Mouse (Mus musculus) left cerebral cortex, adult 18-20 months (tissue): ENCODE measurements around the gene Vmn2r95. TPM values are rescaled to one million over a fixed set of nuclear protein-coding genes. Genes with fewer than 3 reads are reported as not detected.
"Not testable (repeated sequence)": the region's sequence is repeated elsewhere in the genome, so short reads cannot be mapped to it uniquely, and the experiment has no call there.

ENCODE experiments used
- DNase-seq, 2 experiments: peaks; one replicate each; pipeline ENCODE4 v3.0.0; 2021 to 2022; ENCODE audit warnings: low spot score in 2 of 2, mixed read lengths in 1 of 2
- long read RNA-seq, 2 experiments: library from polyadenylated mRNA; stranded (forward); transcript quantifications; one replicate each; pipeline ENCODE4 v2.0.0; 2021
- total RNA-seq, 2 experiments: library from RNA; stranded (reverse); gene quantifications; 2 replicates each; pipeline ENCODE4 v1.2.3; 2021

Vmn2r95 gene
- total RNA-seq: not detected
- long read RNA-seq, experiment 1: 0 reads
- long read RNA-seq, experiment 2: 0 reads

DNA sequence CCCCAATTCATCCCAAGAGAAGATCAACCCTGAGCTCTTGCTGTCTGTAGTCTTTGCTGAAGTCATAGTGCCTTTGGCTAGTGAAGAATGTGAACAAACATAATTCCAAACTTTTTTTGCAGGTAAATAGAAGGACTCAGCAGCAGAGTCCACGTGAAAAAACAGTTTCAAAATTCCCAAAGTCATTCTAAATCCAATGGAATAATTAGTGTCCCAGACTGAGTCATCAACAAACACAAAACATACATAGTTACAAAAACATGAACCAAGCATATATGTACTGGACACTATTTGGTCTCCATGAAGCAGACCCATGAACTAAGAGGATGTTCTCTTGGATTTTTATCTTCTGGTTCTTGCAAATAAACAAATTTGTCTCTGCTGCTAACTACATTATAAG is at the start of gene Vmn2r95:
Vmn2r95 (plus strand) TSS at position 301 of the 400 bp plus-strand sequence.
- DNase-seq: no peak

DNA sequence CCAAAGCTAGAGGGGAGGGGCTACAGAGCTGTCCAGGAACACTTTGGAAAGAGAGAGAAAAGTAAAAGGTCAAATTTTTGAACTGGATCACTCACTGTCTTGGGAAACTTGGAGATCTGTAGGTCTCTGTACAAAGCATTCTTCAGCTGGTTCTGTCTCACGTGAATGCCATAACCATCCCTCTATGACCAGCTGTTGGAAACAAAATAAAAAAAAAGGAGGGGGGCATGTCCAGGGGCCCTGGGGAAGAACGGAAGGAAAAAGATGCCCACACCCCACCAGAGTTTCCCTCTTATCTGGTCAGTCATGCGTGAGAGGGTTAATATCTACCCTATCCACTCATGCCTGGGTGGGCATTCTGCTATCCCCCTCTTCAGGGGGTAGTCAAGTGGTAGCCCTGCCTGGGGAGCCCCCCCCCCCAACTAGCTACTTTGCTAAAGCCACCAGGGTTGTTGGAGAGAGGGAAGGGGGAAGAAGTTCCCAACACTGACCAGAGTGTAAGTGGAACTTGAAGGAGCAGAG is 31.8 kb downstream of the Vmn2r95 start:
- no peak for DNase-seq

DNA sequence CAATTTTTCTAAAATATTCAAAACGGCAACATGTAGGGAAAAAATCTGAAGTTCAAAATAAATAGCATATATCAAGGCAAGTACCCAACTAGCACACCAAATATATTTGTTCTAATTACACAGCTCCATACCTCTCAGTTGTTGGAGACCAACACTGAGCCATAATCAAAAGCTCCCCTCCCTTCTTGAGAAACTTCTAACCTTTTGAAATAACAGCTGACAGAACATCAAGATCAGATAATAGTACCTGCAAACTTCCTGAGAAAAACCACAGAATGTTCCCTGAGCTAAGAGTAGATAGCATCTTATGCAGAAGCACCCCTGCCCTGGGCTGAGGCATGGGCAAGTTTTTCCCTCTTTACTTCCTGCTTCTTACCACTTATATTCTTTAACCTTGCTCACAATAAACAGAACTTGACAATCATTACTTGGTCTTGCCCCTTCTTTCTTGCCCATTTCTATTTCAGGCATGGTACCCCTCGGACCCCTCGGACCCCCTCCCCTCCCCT is 34.3 kb downstream of the Vmn2r95 start:
- not testable (repeated sequence) for DNase-seq

DNA sequence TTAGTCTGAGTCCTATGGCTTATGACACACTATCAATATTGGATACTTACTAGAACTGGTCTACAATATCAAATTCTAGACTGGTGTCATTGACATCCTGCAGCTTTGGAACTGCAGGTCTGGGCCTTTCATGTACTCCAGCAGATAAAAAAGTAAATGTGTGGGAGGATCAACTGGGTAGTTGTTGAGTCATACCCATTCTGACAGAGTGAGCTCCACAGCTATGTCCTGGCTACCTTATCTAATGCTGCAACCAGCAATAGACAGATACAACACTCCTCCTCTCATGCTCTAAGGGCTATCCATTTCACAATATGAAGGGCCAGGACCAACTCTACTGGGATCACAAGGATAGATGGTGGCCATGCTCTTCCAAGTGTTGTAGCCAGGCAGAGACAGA is 38.8 kb downstream of the Vmn2r95 start:
- no peak for DNase-seq

DNA sequence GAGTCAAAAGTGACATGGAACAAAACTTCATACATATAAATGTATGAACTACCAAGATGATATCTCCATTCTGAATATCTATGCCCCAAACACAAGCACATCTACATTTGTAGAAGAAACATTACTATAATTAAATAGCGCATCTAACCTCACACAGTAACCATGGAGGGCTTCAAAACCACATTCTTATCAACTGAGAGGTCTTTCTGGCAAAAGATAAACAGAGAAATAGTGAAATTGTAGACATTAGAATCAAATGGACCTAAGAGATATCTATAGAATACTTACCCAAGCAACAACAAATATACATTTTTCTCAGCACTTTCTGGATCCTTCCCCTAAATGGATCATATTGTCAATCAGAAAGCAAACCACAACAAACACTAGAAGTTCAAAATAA is 56.0 kb downstream of the Vmn2r95 start:
- DNase-seq: no peak

Other genes with a start within 250 kb of the Vmn2r95 start
- not detected for gene Vmn2r94, start 146.3 kb upstream of the Vmn2r95 start, total RNA-seq
- not detected for gene Vmn2r93, start 126.0 kb upstream of the Vmn2r95 start, total RNA-seq
- not detected for gene Vmn2r96, start 149.1 kb downstream of the Vmn2r95 start, total RNA-seq